Mouse (Mus musculus): ENCODE results near the gene Suox. TPM values are rescaled to one million over a fixed set of nuclear protein-coding genes. Genes with fewer than 3 reads are reported as not detected.
A peak's percentile ranks its signal among the peaks of the same experiment; 100 is the strongest.

The Suox gene
- polyA plus RNA-seq, 1 experiment from 2014 or later: 12.3 TPM

DNA sequence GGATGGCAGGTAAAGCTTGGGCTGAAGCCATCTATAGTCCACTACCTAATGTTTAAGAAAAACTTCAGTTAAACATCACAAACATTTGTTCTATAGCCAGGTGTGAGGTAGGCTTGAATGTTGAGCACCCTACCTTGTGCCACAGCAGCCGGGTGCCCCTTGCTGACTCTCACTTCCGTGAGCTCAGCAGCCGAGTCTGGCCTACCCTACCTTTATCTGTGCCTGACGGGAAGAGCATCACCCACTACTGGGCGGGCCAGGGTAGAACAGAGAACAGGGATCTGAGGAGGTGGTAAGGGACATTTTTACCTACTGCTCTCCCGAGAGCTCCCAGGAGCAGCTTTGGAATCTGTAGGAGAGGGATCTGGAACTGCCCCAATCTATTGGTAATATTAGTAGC lies 31.1 kb downstream of the Suox start:
- no peak for TF ChIP-seq CTCF (IDR thresholded peaks at IDR 0.05)
- TF ChIP-seq EP300 (IDR thresholded peaks at IDR 0.05): no peak
- DNase-seq (ENCODE audit: low spot score): no peak
- Histone ChIP-seq H3K4me3 (ENCODE audit: low read depth, low read length) (no peak overlapping the region), H3K4me2 (replicated peaks; ENCODE audit: low read depth, low read length) (no peak overlapping the region), H3K9me3 (ENCODE audit: low read length) (no peaks in the 10 kb centered on the region), H3K36me3 (ENCODE audit: insufficient read depth, low read length) (no peaks in the 10 kb centered on the region), H3K4me1 (ENCODE audit: insufficient read depth, low read depth, low read length) (no peaks in the 10 kb centered on the region), H3K27me3 (replicated peaks; ENCODE audit: insufficient read depth, low read length) (0 out of 2 replicates have a peak, but pooled peaks cover 3% of the 10 kb centered on the region), H3K9ac (replicated peaks; ENCODE audit: low read depth) (no peak overlapping the region), H3K27ac (ENCODE audit: low read length) (no peak overlapping the region)
- 76% methylated on average over 6 of the region's 6 CpGs for WGBS
- ATAC-seq: no peak

DNA sequence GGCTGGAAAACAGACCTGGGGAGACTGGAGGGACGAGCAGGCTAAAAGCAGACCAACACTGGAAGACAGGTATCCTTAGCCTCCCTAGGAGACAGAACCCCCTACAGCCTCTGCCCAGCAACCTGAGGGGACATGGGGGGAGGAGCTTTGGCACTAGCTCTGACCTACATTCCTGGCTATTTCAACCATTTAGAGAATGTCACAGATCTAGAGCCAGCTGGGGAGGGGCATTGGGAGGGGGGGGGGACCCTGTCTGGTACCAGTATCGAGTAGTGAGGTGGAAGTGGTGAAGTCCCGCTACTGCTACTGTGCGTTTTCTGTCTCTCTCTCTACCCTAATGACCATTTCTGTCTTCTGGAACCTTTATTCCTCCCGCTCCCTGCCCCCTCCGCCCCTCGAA lies 32.0 kb downstream of the Suox start:
- Histone ChIP-seq H3K9ac (replicated peaks; ENCODE audit: low read depth) (no peak overlapping the region), H3K27ac (ENCODE audit: low read length) (no peak overlapping the region), H3K4me2 (replicated peaks; ENCODE audit: low read depth, low read length) (no peak overlapping the region), H3K4me1 (ENCODE audit: insufficient read depth, low read depth, low read length) (no peaks in the 10 kb centered on the region), H3K4me3 (ENCODE audit: low read depth, low read length) (no peak overlapping the region), H3K27me3 (replicated peaks; ENCODE audit: insufficient read depth, low read length) (0 out of 2 replicates have a peak, but pooled peaks cover 3% of the 10 kb centered on the region), H3K9me3 (ENCODE audit: low read length) (no peaks in the 10 kb centered on the region), H3K36me3 (ENCODE audit: insufficient read depth, low read length) (no peaks in the 10 kb centered on the region)
- TF ChIP-seq CTCF (IDR thresholded peaks at IDR 0.05) (no peak), EP300 (IDR thresholded peaks at IDR 0.05) (peak; percentile 51; the same call in 1 of the 2 replicates)
- ATAC-seq (peak; percentile 40), DNase-seq (ENCODE audit: low spot score) (peak; percentile 57)
- 52% methylated on average over 7 of the region's 7 CpGs for WGBS

DNA sequence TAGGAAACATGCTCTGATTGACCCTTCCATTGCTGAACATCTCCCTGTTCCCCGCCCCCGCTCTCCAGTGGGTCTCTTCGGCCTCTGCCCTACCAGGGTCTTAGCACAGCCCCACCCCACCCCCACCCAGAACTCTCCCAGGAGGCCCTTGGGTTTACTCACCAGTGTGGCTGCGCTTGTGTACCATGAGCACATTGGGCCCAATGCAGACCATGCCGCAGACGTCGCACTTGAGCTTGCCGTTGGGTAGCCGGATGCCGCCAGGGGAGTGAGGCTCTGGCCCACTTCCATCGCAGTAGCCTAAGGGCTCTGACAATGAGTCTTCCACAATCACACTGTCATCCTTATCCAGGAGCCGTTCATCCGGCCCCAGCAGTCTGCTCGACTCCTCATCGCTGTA lies 33.0 kb downstream of the Suox start:
- no peak for TF ChIP-seq CTCF (IDR thresholded peaks at IDR 0.05)
- TF ChIP-seq EP300 (IDR thresholded peaks at IDR 0.05): no peak
- Histone ChIP-seq H3K36me3 (ENCODE audit: insufficient read depth, low read length) (no peaks in the 10 kb centered on the region), H3K27me3 (replicated peaks; ENCODE audit: insufficient read depth, low read length) (0 out of 2 replicates have a peak, but pooled peaks cover 3% of the 10 kb centered on the region), H3K4me1 (ENCODE audit: insufficient read depth, low read depth, low read length) (no peaks in the 10 kb centered on the region), H3K9me3 (ENCODE audit: low read length) (no peaks in the 10 kb centered on the region), H3K9ac (replicated peaks; ENCODE audit: low read depth) (no peak overlapping the region), H3K4me3 (ENCODE audit: low read depth, low read length) (no peak overlapping the region), H3K27ac (ENCODE audit: low read length) (no peak overlapping the region), H3K4me2 (replicated peaks; ENCODE audit: low read depth, low read length) (no peak overlapping the region)
- WGBS: 93% methylated on average over 15 of the region's 15 CpGs
- no peak for ATAC-seq
- no peak for DNase-seq (ENCODE audit: low spot score)

DNA sequence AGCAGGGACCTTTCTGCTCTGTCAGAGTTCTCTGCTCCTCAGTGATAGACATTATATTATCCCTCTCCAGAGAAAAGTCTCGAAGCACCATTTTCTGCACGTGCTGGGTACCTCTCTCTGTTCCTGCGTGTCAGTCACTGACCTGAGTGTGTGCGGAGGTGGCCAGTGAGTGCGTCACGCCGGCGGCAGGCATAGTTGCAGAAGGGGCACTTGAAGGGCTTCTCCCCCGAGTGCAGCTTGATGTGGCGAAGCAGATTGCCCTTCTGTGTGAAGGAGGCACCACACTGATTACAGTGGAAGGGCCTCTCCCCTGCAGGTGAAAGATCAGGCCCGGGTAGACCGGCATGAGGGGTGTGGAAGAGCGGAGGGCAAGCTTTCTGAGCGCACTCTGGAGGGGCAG lies 33.9 kb downstream of the Suox start:
- DNase-seq (ENCODE audit: low spot score) (peak; percentile 36), ATAC-seq (peak; percentile 80)
- Histone ChIP-seq H3K4me1 (ENCODE audit: insufficient read depth, low read depth, low read length) (no peaks in the 10 kb centered on the region), H3K9me3 (ENCODE audit: low read length) (no peaks in the 10 kb centered on the region), H3K27ac (ENCODE audit: low read length) (no peak overlapping the region), H3K4me2 (replicated peaks; ENCODE audit: low read depth, low read length) (no peak overlapping the region), H3K36me3 (ENCODE audit: insufficient read depth, low read length) (no peaks in the 10 kb centered on the region), H3K27me3 (replicated peaks; ENCODE audit: insufficient read depth, low read length) (0 out of 2 replicates have a peak, but pooled peaks cover 3% of the 10 kb centered on the region), H3K9ac (replicated peaks; ENCODE audit: low read depth) (no peak overlapping the region), H3K4me3 (ENCODE audit: low read depth, low read length) (no peak overlapping the region)
- TF ChIP-seq CTCF (IDR thresholded peaks at IDR 0.05) (no peak), EP300 (IDR thresholded peaks at IDR 0.05) (no peak)
- WGBS: 72% methylated on average over 14 of the region's 14 CpGs

DNA sequence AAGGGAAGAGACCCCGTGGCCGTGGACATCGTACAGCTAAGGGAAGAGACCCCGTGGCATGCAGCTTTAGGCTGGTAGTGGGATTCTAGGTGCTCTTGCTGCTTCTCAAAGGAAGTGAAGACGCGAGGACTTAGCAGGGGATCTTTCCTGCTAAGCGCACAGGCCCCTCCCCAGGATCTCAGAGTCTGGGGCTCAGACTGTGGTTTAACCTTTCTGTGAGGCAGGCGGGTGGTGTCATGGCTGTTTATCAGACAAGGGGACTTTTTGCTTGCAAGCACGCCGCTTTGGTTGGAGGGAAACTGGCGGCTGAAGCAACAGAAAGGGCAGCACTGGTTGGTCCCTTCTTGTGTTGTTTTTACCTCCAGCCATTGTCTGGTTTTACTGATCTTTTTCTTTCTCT lies 36.9 kb downstream of the Suox start:
- no peak for ATAC-seq
- H3K27ac ChIP-seq (ENCODE audit: low read length): no peak overlapping the region
- H3K9me3 ChIP-seq (ENCODE audit: low read length): no peaks in the 10 kb centered on the region
- H3K4me3 ChIP-seq (ENCODE audit: low read depth, low read length): no peak overlapping the region
- no peak overlapping the region for H3K4me2 ChIP-seq (replicated peaks; ENCODE audit: low read depth, low read length)
- no peak overlapping the region for H3K9ac ChIP-seq (replicated peaks; ENCODE audit: low read depth)
- H3K4me1 ChIP-seq (ENCODE audit: insufficient read depth, low read depth, low read length): no peaks in the 10 kb centered on the region
- no peak for TF ChIP-seq EP300 (IDR thresholded peaks at IDR 0.05)
- DNase-seq (ENCODE audit: low spot score): no peak
- no peaks in the 10 kb centered on the region for H3K36me3 ChIP-seq (ENCODE audit: insufficient read depth, low read length)
- no peaks in the 10 kb centered on the region for H3K27me3 ChIP-seq (replicated peaks; ENCODE audit: insufficient read depth, low read length)
- 29% methylated on average over 11 of the region's 11 CpGs for WGBS

DNA sequence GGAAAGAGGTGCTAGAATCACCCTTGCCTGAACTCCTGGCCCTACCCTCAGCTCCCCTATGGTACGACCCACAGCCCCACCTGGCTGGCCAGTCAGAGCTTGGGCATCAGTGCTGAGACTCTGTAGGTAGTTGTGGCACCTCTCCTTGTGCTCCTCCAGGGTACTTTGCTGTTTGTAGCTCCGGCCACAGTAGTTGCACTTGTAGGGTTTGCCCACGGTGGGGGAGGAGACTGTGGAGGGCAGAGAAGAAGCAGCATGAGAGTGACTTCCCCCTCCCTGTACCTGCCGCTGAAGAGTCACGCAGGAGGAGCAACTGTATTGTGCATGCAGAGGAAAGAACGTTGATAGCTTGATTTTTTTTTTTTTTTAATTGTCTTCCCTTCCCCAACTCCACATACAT lies 37.3 kb downstream of the Suox start:
- no peak overlapping the region for H3K4me2 ChIP-seq (replicated peaks; ENCODE audit: low read depth, low read length)
- no peaks in the 10 kb centered on the region for H3K4me1 ChIP-seq (ENCODE audit: insufficient read depth, low read depth, low read length)
- WGBS: 58% methylated on average over 6 of the region's 6 CpGs
- TF ChIP-seq CTCF (IDR thresholded peaks at IDR 0.05) (no peak), EP300 (IDR thresholded peaks at IDR 0.05) (no peak)
- no peaks in the 10 kb centered on the region for H3K27me3 ChIP-seq (replicated peaks; ENCODE audit: insufficient read depth, low read length)
- H3K9me3 ChIP-seq (ENCODE audit: low read length): no peaks in the 10 kb centered on the region
- DNase-seq (ENCODE audit: low spot score): no peak
- no peak overlapping the region for H3K4me3 ChIP-seq (ENCODE audit: low read depth, low read length)
- H3K36me3 ChIP-seq (ENCODE audit: insufficient read depth, low read length): no peaks in the 10 kb centered on the region
- H3K9ac ChIP-seq (replicated peaks; ENCODE audit: low read depth): no peak overlapping the region
- no peak for ATAC-seq
- no peak overlapping the region for H3K27ac ChIP-seq (ENCODE audit: low read length)

DNA sequence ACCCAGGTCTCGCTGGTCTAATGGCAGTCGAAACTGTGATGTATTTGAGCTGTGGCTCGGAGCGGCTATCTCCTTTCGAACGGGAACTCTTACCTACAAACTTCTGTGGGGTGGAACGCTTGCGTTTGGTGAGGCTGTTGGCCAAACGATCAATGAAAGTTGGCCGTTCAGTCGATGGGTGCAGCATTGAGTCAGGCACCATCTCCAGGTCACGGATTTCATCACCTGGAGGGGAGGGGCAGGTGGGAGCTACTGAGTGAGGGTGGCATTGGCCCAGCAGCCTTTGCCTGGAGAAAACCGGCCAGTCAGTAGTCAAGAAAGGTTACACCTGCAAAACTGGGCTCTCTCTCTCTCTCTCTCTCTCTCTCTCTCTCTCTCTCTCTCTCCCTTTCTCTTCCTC lies 38.2 kb downstream of the Suox start:
- no peak overlapping the region for H3K9ac ChIP-seq (replicated peaks; ENCODE audit: low read depth)
- H3K36me3 ChIP-seq (ENCODE audit: insufficient read depth, low read length): no peaks in the 10 kb centered on the region
- WGBS: 87% methylated on average over 13 of the region's 13 CpGs
- DNase-seq (ENCODE audit: low spot score) (no peak), ATAC-seq (no peak)
- H3K4me3 ChIP-seq (ENCODE audit: low read depth, low read length): no peak overlapping the region
- no peak overlapping the region for H3K27ac ChIP-seq (ENCODE audit: low read length)
- no peak for TF ChIP-seq EP300 (IDR thresholded peaks at IDR 0.05)
- TF ChIP-seq CTCF (IDR thresholded peaks at IDR 0.05): no peak
- no peaks in the 10 kb centered on the region for H3K9me3 ChIP-seq (ENCODE audit: low read length)
- H3K4me1 ChIP-seq (ENCODE audit: insufficient read depth, low read depth, low read length): no peaks in the 10 kb centered on the region
- H3K4me2 ChIP-seq (replicated peaks; ENCODE audit: low read depth, low read length): no peak overlapping the region
- H3K27me3 ChIP-seq (replicated peaks; ENCODE audit: insufficient read depth, low read length): no peaks in the 10 kb centered on the region

All from lung, postnatal 0 days (tissue).